Mouse (Mus musculus): ENCODE results near the gene Pappa. TPM values are rescaled to one million over a fixed set of nuclear protein-coding genes. Genes with fewer than 3 reads are reported as not detected.

Pappa gene
- total RNA-seq, 2 experiments from 2014 or later, result 0.33 to 0.60 TPM

DNA sequence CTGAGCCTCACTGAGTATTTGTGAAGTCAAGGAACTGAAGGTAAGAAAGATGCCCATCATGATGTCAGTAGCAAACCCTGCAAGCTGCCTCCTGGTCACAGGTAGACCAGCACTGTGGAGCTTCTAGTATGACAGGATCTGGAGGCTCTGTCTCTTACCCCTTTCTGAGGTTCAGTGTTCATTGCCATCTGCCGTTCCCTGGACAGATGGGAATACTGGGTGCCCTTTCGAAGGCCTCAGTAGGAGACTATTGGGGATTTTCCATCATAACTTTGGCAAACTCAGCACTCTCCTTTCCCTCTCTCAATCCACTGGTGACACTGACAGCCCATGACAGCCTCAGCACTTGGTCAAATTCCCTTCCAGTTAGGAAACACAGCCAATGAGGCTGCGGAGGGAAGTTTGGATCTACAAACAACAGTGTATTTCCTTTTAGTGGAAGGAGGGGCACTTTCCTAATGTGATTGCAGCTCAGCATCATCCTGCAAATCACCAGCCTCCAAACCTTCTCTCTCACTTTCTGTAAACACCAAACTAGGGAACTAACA lies 42.4 kb downstream of the Pappa start:
- DNase-seq, result no peak

DNA sequence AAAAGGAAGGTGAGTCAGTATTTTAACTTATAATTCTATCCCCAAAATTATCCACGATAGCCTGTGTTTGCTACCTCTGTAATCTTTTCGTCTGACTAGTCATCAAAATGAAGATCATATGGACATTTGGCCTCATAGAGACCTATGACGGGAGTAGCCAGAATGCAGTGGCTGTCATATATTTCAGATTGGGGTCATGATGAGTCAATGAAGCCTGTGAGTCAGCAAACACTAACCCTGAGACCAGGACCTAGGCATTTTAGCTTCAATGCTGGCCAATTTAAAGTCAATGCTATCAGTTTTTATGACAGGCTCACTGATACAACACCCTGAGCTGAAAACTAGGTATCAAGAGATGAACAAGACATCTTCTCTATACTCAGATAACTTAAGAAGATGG lies 50.5 kb downstream of the Pappa start:
- peak; percentile 8 to 13 for DNase-seq

DNA sequence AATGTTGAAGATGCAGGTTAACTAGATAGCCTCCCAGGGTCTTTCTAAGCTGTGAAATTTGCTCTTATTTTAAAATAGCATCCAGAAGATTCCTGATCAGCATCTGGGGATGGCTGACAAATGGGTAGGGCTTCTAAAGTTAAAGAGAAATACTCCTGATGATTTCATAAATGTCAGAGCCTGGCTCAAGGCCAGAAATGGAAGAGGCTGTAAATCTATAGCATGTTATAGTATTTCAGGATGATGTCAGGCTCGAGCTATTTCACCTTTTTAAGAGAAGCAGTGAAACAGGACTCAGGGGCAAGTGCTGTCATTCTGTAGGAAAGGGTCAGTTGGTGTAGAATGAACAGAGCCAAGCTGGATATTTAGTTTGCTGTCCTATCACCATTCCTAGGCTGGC lies 54.2 kb downstream of the Pappa start:
- no peak for DNase-seq

DNA sequence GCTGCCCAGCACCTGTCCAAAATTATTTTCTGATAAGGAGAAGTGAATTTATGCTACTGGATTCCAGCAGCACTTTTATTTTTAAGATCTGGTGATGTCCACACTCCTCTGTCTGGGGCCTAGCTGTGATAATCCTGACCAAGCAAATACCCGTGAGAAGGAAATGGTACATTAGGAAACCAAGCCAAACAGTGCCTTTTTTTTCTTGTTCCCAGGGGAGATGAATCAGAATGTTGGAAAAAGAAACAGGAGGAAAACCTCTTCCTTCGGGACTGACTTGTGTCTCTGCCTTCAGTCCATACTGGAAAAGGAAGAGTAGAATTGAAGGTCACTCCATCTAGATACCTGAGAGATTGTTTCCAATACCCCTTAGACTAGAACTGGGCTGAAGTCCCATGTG lies 63.3 kb downstream of the Pappa start:
- DNase-seq, result no peak

DNA sequence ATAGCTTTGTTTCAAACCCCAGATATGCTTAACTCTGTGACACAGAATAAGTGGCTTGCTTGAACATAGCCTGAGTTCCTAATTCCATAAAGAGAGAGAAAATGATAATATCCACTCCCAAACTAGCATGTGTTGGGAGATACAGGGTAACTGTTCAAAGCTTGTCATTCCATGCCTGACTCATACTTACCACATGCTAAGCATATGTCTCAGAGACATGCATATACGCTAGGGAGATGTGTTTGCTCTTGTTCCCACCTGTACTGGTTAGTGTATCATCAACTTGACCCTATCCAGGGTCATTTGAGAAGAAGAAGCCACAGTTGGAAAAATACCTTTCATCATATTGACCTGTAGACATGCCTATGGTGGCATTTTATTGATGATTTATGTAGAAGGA lies 63.7 kb downstream of the Pappa start:
- DNase-seq, result no peak

DNA sequence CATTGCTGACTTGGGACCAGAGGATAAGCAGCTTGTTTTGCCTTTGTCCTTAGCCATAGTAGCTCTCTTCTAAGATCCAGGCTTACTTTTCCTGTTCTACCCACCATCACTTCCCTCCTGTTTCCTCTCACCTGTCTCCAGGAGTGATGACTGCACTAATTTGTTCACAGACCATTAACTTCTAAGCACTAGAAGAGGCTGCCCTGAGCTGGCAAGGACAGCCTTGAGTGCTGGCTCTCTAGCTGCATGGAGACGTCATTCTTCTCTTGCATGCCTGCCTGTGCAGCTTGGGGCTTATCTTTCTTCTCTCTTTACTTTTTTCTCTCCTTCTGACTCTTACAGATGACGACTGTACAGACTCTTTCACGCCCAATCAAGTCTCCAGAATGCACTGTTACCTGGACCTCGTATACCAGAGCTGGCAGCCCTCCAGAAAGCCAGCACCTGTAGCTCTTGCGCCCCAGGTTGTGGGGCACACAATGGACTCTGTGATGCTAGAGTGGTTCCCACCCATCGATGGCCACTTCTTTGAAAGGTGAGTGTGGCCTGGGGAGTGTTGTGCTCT lies 65.0 kb downstream of the Pappa start:
- DNase-seq, result no peak

DNA sequence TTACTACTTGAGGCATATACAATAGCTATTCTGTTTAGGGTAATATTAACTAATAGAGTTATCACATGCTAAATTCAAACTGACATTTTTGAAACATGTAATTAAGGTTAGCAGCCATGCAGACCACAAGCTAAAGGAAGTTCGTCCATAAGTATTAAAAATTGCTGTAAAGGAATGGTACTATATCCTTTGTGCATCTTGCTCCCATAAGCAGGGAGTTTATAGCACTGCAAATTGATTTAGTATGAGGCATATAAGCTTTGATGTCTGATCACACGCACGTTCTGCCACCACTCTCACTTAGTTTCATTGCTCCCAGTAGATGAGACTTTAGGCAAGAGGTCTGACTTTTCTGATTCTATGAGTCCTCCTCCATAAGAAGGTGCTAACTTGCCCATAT lies 68.8 kb downstream of the Pappa start:
- no peak for DNase-seq

DNA sequence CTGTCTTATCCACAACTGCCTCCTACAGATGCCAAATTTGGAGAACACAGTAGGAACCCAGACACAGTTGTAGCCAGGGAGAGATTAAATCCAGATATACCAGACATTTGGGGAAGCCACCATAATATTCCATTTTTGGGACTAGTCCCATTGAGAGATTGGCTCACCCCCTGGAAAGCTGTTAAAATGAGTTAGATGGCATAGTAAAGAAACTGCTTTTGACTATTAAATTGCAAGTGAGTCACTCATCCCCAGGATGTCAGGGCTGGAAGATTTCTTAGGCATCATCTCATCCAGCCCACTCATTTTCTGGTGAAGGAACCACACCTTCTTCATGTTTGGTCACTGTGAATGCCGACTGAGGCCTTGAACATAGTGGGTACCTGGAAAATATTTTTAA lies 72.0 kb downstream of the Pappa start:
- no peak for DNase-seq

DNA sequence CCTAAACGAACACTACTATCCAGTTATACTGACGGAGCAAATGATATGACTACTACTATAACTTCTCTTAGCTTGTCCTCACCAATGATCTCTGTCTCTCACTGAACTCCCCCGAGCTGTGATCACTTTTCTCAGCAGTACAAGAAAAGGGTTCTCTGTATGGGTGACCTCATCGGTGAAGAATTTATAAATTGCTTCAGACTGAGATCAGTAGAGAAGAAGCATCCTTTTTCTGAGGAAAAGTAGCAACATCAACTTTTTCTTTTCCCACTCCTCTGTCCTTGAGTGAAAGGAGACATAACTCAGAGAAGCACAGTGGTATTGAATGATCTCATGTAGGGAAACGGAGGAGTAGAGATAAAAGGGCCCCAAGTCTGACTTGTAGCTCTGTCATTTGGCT lies 79.7 kb downstream of the Pappa start:
- no peak for DNase-seq

DNA sequence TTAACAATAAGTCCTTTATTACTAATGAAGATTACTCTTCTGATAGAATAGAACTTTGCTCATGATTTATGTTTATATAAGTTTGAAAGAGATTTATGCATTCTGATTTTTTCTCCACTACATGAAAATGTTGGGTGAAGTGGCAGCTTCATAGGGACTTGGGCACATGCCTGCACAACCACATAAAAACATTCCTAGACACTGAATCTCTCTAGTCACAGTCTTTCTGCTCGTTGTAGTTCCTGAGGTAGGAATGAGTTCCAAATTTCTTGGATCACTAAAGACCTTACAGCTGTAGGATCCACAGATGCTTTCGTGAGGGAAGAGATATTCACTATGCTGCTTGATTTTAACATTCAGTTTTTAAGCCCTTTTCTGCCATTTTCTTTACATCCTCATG lies 81.5 kb downstream of the Pappa start:
- no peak for DNase-seq

DNA sequence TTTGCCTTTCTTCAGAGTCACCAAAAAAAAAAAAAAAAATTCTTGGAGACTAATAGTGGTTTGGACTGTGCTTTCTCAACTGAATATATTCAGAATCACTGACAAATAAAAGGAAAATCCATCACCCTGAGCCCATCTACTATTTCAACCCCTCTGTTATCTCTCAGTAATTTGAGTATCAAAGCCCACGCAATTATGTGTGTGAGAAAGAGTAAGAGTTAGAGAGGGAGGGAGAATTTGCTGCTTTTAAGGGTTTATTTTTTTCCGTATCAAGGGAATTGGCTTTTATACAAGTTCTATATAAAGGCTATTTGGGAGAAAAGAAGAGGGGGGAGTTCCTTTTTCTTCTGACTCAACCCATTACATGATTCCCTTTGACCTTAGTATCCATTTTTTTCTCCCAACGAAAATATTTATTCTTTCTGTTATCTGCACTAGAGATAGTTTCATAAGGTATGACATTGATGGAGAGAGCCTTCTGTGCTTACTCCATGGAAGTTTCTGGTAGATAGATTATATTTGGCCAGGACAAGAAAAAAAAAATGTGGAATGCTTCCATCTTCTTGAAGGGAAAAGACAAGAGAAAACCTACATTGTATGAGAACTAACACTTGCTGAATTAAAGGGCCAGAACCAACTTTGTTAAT lies 85.5 kb downstream of the Pappa start:
- DNase-seq, result no peak

DNA sequence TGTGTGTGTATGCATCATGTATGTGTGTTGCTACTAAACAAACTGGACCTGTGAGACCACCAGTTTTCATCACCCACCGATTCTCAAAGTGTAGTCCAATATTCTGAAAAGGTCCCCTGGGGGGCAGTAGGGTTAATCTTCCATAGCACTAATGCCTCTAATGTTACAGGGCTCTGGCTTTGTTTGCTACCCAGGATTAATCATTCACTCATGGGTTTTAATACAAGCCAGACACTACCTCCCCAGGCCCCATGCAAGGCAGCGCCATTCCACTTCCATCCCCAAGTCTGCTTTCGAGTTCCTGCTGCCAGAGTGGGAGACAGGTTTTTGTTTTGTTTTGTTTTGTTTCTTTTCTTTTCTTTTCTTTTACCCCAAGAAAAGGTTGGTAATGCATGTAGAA lies 92.7 kb downstream of the Pappa start:
- no peak for DNase-seq

DNA sequence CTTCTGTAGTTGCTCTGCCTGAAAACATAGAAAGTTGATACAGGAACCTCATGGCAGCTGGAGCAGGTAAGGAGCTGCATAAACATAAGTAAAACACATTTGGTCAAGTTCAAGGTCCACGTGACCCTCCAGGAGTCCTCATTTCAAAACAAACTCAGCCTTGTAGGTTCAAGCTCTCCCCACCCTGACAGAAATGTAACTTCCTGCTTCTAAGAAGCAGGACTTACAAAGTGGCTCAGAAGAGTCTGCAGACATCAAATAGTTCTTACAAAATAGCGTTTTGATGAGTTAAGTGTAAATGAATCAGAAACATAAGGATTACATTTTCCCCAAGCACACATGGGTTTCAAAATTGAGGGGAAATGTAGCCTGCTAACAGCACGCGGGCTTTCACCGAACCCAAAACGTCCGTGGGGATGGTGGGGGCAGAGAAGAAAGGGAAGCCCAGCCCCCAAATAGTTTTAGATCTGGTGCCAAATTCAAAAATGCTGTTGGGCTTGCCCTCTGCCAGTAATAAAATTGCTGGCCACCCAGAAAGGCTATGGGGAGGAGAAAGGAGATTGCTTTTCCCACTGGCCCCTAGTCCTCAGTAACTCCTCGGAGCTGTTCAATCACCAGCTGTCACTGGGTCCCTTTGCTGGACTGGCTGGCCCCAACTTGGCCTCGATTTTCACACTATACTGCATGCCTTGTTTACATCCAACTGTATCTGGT lies 93.8 kb downstream of the Pappa start:
- DNase-seq, result no peak

DNA sequence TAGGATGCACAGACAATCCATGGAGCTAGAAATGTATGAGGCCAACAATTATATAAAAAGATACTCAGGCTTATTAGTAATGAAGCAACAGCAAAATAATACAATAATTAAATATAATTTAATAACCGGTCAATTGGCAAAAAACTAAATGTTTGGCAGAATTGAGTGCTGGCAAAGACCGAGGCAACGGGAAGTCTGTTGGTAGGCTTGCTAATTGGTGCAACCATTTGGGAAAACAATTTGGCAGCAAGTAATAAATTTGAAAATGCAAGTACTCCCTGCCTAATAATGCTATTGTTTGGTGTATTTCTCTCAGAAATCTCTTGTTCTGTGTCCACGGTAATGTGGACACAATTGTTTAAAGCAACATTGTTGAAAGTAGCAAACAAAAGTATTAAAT lies 99.9 kb downstream of the Pappa start:
- DNase-seq, result no peak

DNA sequence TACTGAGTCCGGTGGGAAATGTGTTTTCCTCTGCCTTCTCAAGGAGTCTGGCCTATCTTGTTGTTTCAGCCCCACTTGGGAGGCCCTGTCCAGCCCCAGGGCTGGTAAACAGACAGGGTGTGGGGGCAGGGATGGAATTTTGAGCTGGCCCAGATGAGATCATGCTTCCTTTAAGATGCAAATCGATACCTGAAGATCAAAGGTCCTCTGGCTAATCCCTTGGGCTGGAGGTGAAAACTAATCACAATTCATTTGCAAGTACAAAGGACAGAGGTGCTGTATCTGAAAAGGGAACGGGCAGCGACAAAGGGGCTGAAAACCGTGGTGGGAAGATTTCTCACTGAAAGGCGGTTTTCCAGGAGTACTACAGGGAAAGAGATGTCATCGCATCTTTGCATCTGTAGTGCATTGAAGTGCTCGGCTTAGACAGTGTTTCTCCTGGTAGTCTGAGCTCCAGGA lies 114.6 kb downstream of the Pappa start:
- DNase-seq, result no peak

DNA sequence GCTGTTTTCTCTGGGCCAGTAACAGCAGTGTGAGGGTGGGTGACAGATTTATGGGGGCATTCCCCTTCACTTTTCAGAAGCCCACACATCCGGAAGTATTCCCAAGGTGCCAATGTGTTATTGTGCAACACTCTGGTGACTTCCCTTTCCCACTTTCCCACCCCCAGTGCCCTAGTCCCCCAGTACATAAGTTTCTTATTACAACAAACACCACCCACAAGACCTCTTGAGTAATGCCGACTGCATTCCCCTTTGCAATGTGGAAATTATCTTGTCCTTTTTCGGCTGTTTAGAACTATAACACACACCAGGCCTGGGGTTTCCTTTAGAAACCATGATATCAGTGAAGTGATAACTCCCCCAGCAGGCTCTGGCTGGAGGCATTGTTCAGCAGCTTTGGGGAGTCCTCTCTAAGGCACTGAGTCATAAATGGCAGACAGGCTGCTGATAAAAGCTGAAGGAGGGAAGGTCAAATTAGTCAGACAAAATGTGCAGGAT lies 118.5 kb downstream of the Pappa start:
- peak; percentile 41 to 45 for DNase-seq

DNA sequence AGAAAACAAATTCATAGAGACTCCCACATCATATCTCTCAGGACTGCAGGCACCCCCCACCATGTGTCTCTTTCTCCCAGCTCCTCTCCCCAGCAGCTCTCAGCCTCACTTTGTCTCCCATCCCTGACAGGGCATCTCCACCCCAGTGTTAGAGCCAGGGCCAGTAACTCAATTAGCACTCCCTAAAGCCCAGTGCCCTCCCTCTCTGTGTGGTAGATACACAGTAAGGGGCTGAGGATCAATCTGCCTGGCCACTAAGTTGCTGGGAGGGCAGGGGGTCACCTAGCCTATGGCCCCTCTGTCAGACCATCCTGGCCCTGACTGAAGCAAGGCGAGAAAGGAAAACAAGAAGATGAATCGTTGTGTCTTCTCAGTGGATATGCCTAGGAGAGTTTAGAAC lies 119.3 kb downstream of the Pappa start:
- DNase-seq, result no peak

DNA sequence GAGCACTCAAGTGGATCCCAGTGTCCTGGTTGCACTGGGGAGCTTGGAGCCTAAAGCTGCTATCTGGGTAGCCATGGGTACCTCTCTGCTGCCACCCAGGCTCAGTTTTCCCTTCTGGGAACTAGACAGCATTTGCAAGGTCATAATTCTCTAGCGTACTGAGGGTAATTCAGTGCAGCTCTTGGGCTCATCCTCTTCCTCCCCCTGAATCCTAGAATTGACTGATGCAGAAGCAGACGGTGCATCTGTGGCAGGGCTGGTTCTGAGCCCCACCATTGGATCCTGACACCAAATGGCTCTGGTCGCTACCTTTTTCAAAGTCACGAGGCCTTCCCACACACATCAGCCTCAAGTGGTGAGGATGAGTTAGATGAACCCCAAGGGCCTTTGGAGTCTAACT lies 121.0 kb downstream of the Pappa start:
- no peak for DNase-seq

DNA sequence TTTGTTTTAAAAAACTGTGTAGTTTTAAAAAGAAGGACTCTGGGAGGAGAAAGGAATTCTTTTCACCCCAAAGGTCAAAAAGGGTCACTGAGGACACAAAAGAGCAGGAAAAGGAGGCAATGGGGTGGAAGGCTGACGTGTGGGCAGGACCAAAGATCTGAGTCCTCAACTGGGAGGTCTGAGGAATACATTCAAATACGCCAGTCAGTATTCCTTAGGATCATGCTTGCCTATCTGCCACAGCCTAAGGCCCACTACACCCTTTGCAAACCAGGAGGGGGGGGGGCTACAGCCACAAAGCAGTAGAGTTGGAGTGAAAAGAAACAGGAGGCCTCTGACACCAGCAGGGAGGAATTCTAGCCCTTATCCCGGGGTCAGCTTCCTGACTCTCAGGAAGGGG lies 121.5 kb downstream of the Pappa start:
- no peak for DNase-seq

DNA sequence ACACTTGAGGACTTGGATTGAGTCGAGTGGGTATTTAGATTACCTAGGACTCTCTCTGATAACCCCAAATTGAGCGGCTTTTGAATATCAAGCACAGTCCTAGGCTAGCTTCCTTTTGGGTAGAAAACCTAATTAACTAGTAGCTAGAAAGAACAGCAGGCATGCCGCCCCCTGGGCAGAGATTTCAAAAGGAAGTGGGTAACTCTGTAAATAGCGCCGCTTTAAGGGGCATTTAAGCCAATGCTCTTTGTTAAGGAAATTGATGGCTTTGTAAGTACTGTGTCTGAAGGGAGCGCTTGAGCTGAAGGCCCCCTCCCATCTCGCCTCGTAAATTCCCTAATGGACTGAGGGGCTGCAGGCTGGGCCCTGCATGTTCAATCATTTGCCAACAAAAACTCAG lies 128.2 kb downstream of the Pappa start:
- DNase-seq, result no peak

DNA sequence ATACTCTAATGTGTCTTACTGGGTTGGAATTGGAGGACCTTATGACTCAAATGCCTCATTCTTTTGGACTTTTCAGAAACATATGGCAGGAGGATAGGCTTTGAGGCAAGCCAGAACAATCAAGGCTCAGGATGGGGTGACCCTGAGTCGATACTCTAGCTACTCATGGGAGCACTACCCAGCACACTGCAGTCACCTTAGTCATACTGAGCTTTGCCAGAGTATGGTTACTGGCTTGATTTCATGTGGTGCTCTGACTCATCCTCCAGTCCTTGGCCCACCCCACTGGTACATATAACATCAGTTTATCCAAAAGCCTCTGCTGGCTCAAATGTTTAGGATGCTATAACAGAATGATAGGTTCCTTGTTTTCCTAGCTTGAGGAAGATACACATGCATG lies 130.1 kb downstream of the Pappa start:
- peak in 1 of 2 experiments; percentile 12 for DNase-seq

DNA sequence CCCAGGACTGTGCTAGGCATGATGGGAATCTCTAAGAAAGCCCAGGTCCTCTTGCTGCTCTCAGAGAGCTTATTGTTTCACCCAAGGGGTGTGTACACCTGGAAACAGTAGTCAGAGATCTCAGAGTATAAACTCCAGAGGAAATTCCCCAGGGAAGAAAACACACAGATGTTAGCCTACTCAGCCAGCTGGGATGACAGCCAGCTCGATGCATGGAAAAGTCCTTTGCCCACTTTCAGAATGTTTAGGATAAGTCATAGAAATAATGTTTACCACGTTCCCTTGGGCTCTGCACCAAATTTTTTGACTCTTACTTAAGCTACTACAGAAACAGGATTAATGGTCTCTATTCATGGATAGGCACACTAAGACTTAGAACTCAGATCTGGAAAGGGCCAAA lies 143.1 kb downstream of the Pappa start:
- DNase-seq, result no peak

DNA sequence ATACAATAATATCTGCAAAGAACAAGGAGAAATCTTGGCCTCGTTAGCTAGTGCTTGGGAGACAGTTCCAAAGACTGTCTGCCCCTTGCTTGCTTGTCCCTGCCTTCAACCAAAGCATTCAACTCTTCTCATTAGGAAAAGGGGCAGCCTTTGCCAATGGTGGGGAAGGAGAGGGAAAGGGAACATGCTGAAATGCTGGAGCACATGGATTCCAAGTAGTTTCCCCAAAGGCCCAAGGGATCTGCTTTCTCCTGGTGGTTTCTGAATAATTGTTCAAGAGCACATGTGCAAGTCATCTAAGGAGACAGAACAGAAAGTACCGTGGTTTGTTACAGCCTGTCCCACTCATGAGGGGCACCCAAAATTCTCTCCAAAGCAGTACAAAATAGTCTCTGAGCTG lies 146.0 kb downstream of the Pappa start:
- no peak for DNase-seq

Measured in adrenal gland, postnatal 36 days (tissue).